Mouse (Mus musculus) E14TG2a.4 (cell line): ENCODE measurements at regions not wholly inside any gene's neighbourhood (a gene's known extent, or its start where the extent isn't known, plus 50 kb on each side); places are given as distances from the start of the nearest gene placed in this dataset.

Experiments
- CTCF ChIP-seq: conservative IDR thresholded peaks from 2 replicates; pipeline ENCODE4 v1.5.1; 2014; ENCODE audit warnings: low read length
- NANOG ChIP-seq: IDR thresholded peaks from 2 replicates; pipeline ENCODE4 v1.6.1; 2014; ENCODE audit warnings: borderline replicate concordance, low read length, mixed read lengths
- POU5F1 ChIP-seq: IDR thresholded peaks from 2 replicates; pipeline ENCODE4 v1.6.1; 2014; ENCODE audit warnings: low read length, borderline replicate concordance

GRCm38 (mm10) chr15:64541395-64541794 lies 276.1 kb upstream of the Gm21798 start:
- TF ChIP-seq CTCF (no peak), POU5F1 (no peak), NANOG (no peak)
